8 mouse cellular contexts compared by ENCODE assay signal in the genomic region with DNA sequence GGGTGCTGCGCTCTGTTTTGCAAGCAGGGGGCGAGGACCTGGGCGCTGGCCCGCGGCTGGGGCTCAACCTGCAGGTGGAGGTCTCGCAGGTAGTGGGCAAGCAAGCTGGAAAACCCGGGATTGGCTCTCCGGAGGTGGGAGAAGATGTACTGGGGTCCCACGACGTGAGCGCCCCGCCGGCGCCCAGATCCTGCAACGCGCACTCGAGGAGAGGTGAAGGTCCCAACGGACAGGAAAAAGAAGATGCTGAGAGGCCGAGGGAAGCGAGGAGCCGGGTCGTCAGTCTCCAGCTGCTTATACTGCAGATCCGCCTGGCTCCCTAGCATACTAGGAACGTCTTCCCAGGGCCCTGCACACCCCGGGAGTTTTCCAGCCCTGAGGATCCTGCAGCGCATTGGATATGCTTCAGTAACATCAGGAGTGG. TPM values are rescaled to one million over a fixed set of nuclear protein-coding genes. Genes with fewer than 3 reads are reported as not detected.
A peak's percentile ranks its signal among the peaks of the same experiment; 100 is the strongest.
DNase-seq lines count a peak whose midpoint lies in the region; ATAC-seq and TF ChIP-seq lines count a peak whose summit lies in the region.

No protein-coding gene starts in this region.

- no peak for DNase-seq in heart, adult 2 months
- no peak for DNase-seq in heart, postnatal 10 days
- peak; percentile 36 to 56 for DNase-seq in right cerebral cortex, postnatal 36 days (ENCODE audit: low spot score in 2 of 2)
- DNase-seq in right cerebral cortex, postnatal 25 days, result no peak
- DNase-seq in intestine, embryonic 14.5 days (ENCODE audit: low spot score), result no peak
- DNase-seq in midbrain, postnatal 0 days (ENCODE audit: low spot score), result no peak
- DNase-seq in embryo, embryonic 9.5 days (ENCODE audit: extremely low spot score), result no peak
- DNase-seq in cerebellum, postnatal 10 days, result no peak

- no peaks in the 10 kb centered on the region for H3K9me3 ChIP-seq in intestine, embryonic 14.5 days (ENCODE audit: control insufficient read depth, low read length)
- no peaks in the 10 kb centered on the region for H3K9me3 ChIP-seq in midbrain, postnatal 0 days (ENCODE audit: low read length)

- no peaks in the 10 kb centered on the region for H3K27me3 ChIP-seq in heart, adult 2 months (ENCODE audit: control insufficient read depth, insufficient read depth, low read length)
- H3K27me3 ChIP-seq in intestine, embryonic 14.5 days (replicated peaks; ENCODE audit: control insufficient read depth, insufficient read depth, low read length), result no peaks in the 10 kb centered on the region
- H3K27me3 ChIP-seq in midbrain, postnatal 0 days (ENCODE audit: insufficient read depth, low read length), result no peaks in the 10 kb centered on the region

- peak overlapping the region; percentile 37 for H3K27ac ChIP-seq in heart, adult 2 months
- H3K27ac ChIP-seq in intestine, embryonic 14.5 days (ENCODE audit: low read depth), result peak overlapping the region; percentile 99; the same call in 1 of the 2 replicates
- H3K27ac ChIP-seq in midbrain, postnatal 0 days (ENCODE audit: low read depth, low read length), result peak overlapping the region; percentile 83

- peak; percentile 51 for TF ChIP-seq CTCF in heart, adult 2 months (IDR thresholded peaks at IDR 0.05)
- TF ChIP-seq CTCF in midbrain, postnatal 0 days (IDR thresholded peaks at IDR 0.05), result peak; percentile 49

- peaks cover 2% of the 10 kb centered on the region; the same call in 1 of the 2 replicates for H3K36me3 ChIP-seq in heart, adult 2 months (ENCODE audit: control insufficient read depth, insufficient read depth, low read length)
- H3K36me3 ChIP-seq in intestine, embryonic 14.5 days (ENCODE audit: control insufficient read depth, insufficient read depth, low read length), result no peaks in the 10 kb centered on the region
- H3K36me3 ChIP-seq in midbrain, postnatal 0 days (ENCODE audit: insufficient read depth, low read length), result no peaks in the 10 kb centered on the region

- under 1% methylated on average over 26 of the region's 26 CpGs for WGBS in heart, adult 2 months
- under 1% methylated on average over 26 of the region's 26 CpGs for WGBS in intestine, embryonic 14.5 days
- under 1% methylated on average over 25 of the region's 26 CpGs for WGBS in midbrain, postnatal 0 days

- peaks cover 4% of the 10 kb centered on the region for H3K4me1 ChIP-seq in heart, adult 2 months (ENCODE audit: control insufficient read depth, insufficient read depth, low read length)
- H3K4me1 ChIP-seq in intestine, embryonic 14.5 days (replicated peaks; ENCODE audit: control insufficient read depth, insufficient read depth, low read length), result peaks cover 25% of the 10 kb centered on the region
- peaks cover 2% of the 10 kb centered on the region; the same call in 1 of the 2 replicates for H3K4me1 ChIP-seq in midbrain, postnatal 0 days (ENCODE audit: insufficient read depth, low read length)

- H3K4me2 ChIP-seq in intestine, embryonic 14.5 days (ENCODE audit: low read length), result peak overlapping the region; percentile 72
- peak overlapping the region; percentile 67 for H3K4me2 ChIP-seq in midbrain, postnatal 0 days (ENCODE audit: low read depth, low read length, poor library complexity, severe bottlenecking)

- peak overlapping the region; percentile 84 for H3K4me3 ChIP-seq in heart, adult 2 months
- peak overlapping the region; percentile 89 for H3K4me3 ChIP-seq in intestine, embryonic 14.5 days (ENCODE audit: low read depth, low read length)
- H3K4me3 ChIP-seq in midbrain, postnatal 0 days (ENCODE audit: low read depth, low read length), result peak overlapping the region; percentile 95

- H3K9ac ChIP-seq in heart, adult 2 months (ENCODE audit: low read depth, low read length), result peak overlapping the region; percentile 62
- H3K9ac ChIP-seq in intestine, embryonic 14.5 days (ENCODE audit: low read length), result peak overlapping the region; percentile 52
- H3K9ac ChIP-seq in midbrain, postnatal 0 days (replicated peaks; ENCODE audit: low read length, poor library complexity, severe bottlenecking), result peak overlapping the region; percentile 60

- TF ChIP-seq POLR2A in heart, adult 2 months (IDR thresholded peaks at IDR 0.05; ENCODE audit: insufficient read depth, low read depth, low read length), result no peak

- peaks cover 5% of the 10 kb centered on the region for H3K79me2 ChIP-seq in heart, adult 2 months (replicated peaks; ENCODE audit: control insufficient read depth, insufficient read depth, low read length)

- intact Hi-C loops in heart, adult 2 months (cut with DNase I), result no loop called here
- intact Hi-C loops in heart, postnatal 10 days (cut with DNase I), result no loop called here

- no peak for TF ChIP-seq EP300 in heart, adult 2 months (IDR thresholded peaks at IDR 0.05; ENCODE audit: insufficient read depth, low read depth, low read length)

- ATAC-seq in intestine, embryonic 14.5 days (replicated peaks; ENCODE audit: low FRiP score, low TSS enrichment, low read depth), result peak; percentile 25
- peak; percentile 61 for ATAC-seq in midbrain, postnatal 0 days (ENCODE audit: low FRiP score)

RNA-seq across cellular contexts. Expression of a gene that starts 0.5 kb away (rescaled TPM):
- total RNA-seq in heart, adult 2 months (2021), result 10 to 100 TPM; 42.9 to 66.8 TPM
- polyA plus RNA-seq in heart, adult 2 months (2012; rRNA removed), result 12.2 and 22.1 TPM in 2 replicates
- total RNA-seq in heart, postnatal 10 days (2021), result 10 to 100 TPM; 49.0 to 85.3 TPM
- 28.5 and 33.8 TPM in 2 replicates for polyA plus RNA-seq in intestine, embryonic 14.5 days (2014; fragmentation: Nextera tagmentation; extraction: Ambion mirVana)
- total RNA-seq in midbrain, postnatal 0 days (2014; rRNA removed), result 58.3 and 69.6 TPM in 2 replicates
- 23.5 and 26.6 TPM in 2 replicates for polyA plus RNA-seq in midbrain, postnatal 0 days (2015; fragmentation: Nextera tagmentation; extraction: Ambion mirVana)

Comparison
In these comparisons a context has a peak if more than half of its experiments do, and no peak if none do; other contexts are left out.
1. DNase-seq: peak in right cerebral cortex, postnatal 36 days (2 of 2); none in heart, adult 2 months (0 of 2), heart, postnatal 10 days (0 of 2), right cerebral cortex, postnatal 25 days (single experiment), intestine, embryonic 14.5 days (single experiment), midbrain, postnatal 0 days (single experiment), embryo, embryonic 9.5 days (single experiment) and cerebellum, postnatal 10 days (0 of 2).
2. H3K27ac ChIP-seq: peak in every context shown above with its lines; median percentile 99 in intestine, embryonic 14.5 days; 83 in midbrain, postnatal 0 days; 37 in heart, adult 2 months.
3. Peak in every context shown above with its lines, with median percentiles within 50 percentile points of each other: H3K4me3 ChIP-seq and H3K9ac ChIP-seq.